Mouse (Mus musculus) stomach, postnatal 0 days (tissue): ENCODE results near the gene Dnal1. TPM values are rescaled to one million over a fixed set of nuclear protein-coding genes. Genes with fewer than 3 reads are reported as not detected.

Source experiments
- ATAC-seq: fragments of 200-750 bp; cut with Nextera tagmentation; 2 replicates; pipeline ENCODE4 v1.8.0; 2017; ENCODE audit not compliant: low FRiP score, low TSS enrichment
- DNase-seq: peaks from one replicate; pipeline ENCODE4 v3.0.0-alpha.2; 2016; ENCODE audit warnings: low spot score
- H3K27ac ChIP-seq: fragments of 300-500 bp; sonication (generic); replicated peaks from 2 replicates; pipeline ENCODE4 v1.5.1; 2014; ENCODE audit warnings: mild to moderate bottlenecking, control low read depth
- H3K27me3 ChIP-seq: fragments of 300-500 bp; sonication (generic); 2 replicates; pipeline ENCODE4 v1.6.1; 2014; ENCODE audit warnings: low read length; ENCODE audit not compliant: control insufficient read depth, insufficient read depth
- H3K36me3 ChIP-seq: fragments of 300-500 bp; sonication (generic); 2 replicates; pipeline ENCODE4 v1.6.1; 2014; ENCODE audit warnings: low read length, mixed read lengths; ENCODE audit not compliant: control insufficient read depth, insufficient read depth
- H3K4me1 ChIP-seq: fragments of 300-500 bp; sonication (generic); replicated peaks from 2 replicates; pipeline ENCODE4 v1.6.1; 2014; ENCODE audit warnings: antibody characterized with exemption; ENCODE audit not compliant: control insufficient read depth, insufficient read depth
- H3K4me2 ChIP-seq: fragments of 300-500 bp; sonication (generic); replicated peaks from 2 replicates; pipeline ENCODE4 v1.6.1; 2014; ENCODE audit warnings: low read depth, mild to moderate bottlenecking, control low read depth, moderate library complexity
- H3K4me3 ChIP-seq: fragments of 300-500 bp; sonication (generic); 2 replicates; pipeline ENCODE4 v1.5.1; 2014; ENCODE audit warnings: low read depth, low read length, control low read depth
- H3K9ac ChIP-seq: fragments of 300-500 bp; sonication (generic); 2 replicates; pipeline ENCODE4 v1.6.1; 2014; ENCODE audit warnings: mild to moderate bottlenecking, low read length, control low read depth, mixed read lengths
- H3K9me3 ChIP-seq: fragments of 300-500 bp; sonication (generic); 2 replicates; pipeline ENCODE4 v1.6.1; 2016; ENCODE audit warnings: low read length; ENCODE audit not compliant: control insufficient read depth
- CTCF ChIP-seq: IDR thresholded peaks from 2 replicates; pipeline ENCODE4 v1.5.1; 2016; ENCODE audit warnings: antibody characterized with exemption, low read depth, mild to moderate bottlenecking, moderate library complexity
- EP300 ChIP-seq: optimal IDR thresholded peaks from 2 replicates; pipeline ENCODE3; 2016; ENCODE audit warnings: antibody characterized with exemption
- WGBS: fragments of 180-500 bp; shearing (Covaris S2); extraction: QIAGEN DNeasy Blood & Tissue Kit; methylation state at CpG from one replicate; pipeline ENCODE4 v1.1.7; 2014; 5-methylcytosine and 5-hydroxymethylcytosine counted together
- polyA plus RNA-seq: library from polyadenylated mRNA; unstranded; fragments of >200 nt; fragmentation: Nextera tagmentation; extraction: Ambion mirVana; gene quantifications from 2 replicates; pipeline ENCODE4 v1.2.1, GENCODE M21; 2015

Gene Dnal1
- polyA plus RNA-seq, 1 experiment from 2014 or later = 1.7 TPM

DNA sequence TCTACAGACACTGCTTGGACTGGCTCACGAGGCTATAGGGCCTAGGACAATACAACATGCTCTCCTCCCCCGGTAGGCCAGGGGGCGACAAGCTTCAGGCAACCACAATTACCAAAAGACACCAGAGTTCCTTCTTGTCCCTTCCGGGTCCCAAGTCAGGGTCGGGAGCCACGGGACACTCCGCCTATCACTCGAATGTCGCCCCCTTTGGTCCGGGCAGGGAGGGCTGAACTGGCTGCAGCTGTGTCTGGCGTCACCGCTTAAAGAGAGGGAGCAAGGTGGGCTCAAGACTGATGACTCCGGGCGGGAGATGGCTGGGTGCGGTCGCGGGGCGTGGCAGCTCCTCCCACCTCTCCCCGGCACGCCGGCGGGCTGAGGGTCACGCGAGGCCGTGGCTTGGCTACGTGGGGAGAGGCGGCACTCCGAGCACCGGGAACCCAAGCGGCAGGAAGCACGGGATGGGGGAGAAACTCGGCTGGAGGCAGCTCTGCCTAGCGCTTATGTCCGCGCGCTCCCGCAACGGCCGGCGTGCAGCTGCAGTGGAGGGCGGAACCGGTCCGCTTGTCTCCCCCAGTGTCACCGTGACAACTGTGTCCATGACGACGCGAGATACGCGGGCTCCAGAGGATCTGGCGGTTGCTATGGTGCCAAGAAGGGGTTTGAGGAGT lies 33.9 kb downstream of the Dnal1 start, which contains the start of gene Pnma1:
Gene Pnma1, minus strand, starts transcription at position 536 of the 668 bp plus-strand sequence.
- Histone ChIP-seq H3K4me1 (no peaks in the 10 kb centered on the region; the same call in 1 of the 2 replicates), H3K36me3 (peaks cover 15% of the 10 kb centered on the region), H3K4me3 (peak within 1 kb of the TSS; percentile 48), H3K27ac (no peak within 1 kb of the TSS), H3K9ac (peak within 1 kb of the TSS; percentile 64), H3K27me3 (no peaks in the 10 kb centered on the region), H3K9me3 (no peaks in the 10 kb centered on the region), H3K4me2 (peak within 1 kb of the TSS; percentile 79)
- peak; percentile 72 for TF ChIP-seq CTCF
- no peak for TF ChIP-seq EP300
- peak; percentile 68 for ATAC-seq
- peak; percentile 77 for DNase-seq
- WGBS = 3% methylated on average over 49 of the region's 50 CpGs

DNA sequence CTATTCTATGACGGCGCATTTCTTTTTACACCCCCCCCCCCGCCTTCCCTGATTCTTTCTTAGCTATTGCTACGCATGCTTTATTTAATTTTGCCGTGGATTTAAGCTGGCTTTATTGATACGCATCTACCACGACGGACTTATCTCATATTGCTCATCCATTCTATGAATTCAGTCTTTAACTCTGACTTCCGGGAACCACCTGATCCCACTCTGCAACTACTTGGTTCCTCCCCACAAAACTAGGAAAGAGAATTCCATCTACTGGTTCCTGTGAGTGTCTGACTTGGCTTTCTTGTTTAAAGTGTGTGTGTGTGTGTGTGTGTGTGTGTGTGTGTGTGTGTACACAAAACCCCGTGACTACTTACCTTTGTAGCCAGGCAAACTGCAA lies 34.5 kb downstream of the Dnal1 start:
- Histone ChIP-seq H3K36me3 (peaks cover 15% of the 10 kb centered on the region), H3K27me3 (no peaks in the 10 kb centered on the region), H3K9ac (peak overlapping the region; percentile 64; the same call in 1 of the 2 replicates), H3K9me3 (no peaks in the 10 kb centered on the region), H3K4me1 (no peaks in the 10 kb centered on the region; the same call in 1 of the 2 replicates), H3K4me3 (peak overlapping the region; percentile 48), H3K27ac (no peak overlapping the region), H3K4me2 (peak overlapping the region; percentile 79)
- ATAC-seq (peak; percentile 31), DNase-seq (peak; percentile 61)
- no peak for TF ChIP-seq EP300
- no peak for TF ChIP-seq CTCF
- 9% methylated on average over 10 of the region's 10 CpGs for WGBS

DNA sequence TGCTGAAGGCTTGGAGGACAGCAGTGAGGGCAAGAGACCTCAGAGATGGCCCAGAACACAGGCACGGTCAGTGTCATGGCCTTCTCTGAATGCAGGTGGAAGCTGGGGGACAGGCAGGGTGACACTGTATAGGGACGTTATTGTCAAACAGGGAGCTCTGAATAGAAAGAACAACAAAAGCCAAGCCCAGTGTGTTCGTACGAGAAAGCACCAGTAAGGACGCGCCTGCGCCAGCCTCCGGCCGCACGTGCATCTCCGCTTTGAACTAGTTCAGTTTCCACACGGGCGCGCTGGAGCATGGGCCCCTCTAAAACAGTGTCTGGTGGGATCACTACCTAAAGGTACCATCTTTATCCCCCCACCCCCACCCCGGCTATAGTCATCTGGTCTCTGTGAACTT lies 35.8 kb downstream of the Dnal1 start:
- ATAC-seq = no peak
- no peaks in the 10 kb centered on the region for H3K9me3 ChIP-seq

DNA sequence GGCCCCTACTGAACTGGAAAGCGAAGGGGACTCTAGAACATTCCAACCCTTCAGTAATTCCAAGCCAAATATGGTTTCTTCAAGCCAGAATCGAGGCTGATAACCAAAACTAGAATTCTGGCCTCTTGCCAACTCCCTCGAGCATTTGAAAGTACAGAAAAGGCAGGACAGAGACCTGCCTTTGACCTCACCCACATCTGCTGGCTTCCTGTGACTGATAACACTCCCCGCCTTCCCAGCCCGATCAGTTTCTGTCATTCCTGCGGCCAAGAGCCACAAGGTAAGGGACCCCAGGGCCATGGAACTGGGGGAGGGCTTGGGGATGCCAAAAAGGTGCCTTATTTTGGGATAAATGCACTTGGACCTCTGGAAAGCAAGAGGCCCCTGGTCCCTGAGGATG lies 36.8 kb downstream of the Dnal1 start:
- 35% methylated on average over 6 of the region's 6 CpGs for WGBS
- Histone ChIP-seq H3K4me2 (no peak overlapping the region), H3K27ac (peak overlapping the region; percentile 56), H3K9me3 (no peaks in the 10 kb centered on the region), H3K36me3 (peaks cover 19% of the 10 kb centered on the region), H3K9ac (no peak overlapping the region), H3K4me1 (no peaks in the 10 kb centered on the region; the same call in 1 of the 2 replicates), H3K27me3 (no peaks in the 10 kb centered on the region), H3K4me3 (no peak overlapping the region)
- DNase-seq (no peak), ATAC-seq (no peak)
- no peak for TF ChIP-seq EP300
- TF ChIP-seq CTCF = no peak

More for the DNA sequence above, 35.8 kb downstream of the Dnal1 start:
- no peak for DNase-seq
- H3K4me1 ChIP-seq = no peaks in the 10 kb centered on the region; the same call in 1 of the 2 replicates
- H3K9ac ChIP-seq = no peak overlapping the region
- peaks cover 18% of the 10 kb centered on the region for H3K36me3 ChIP-seq
- no peak for TF ChIP-seq CTCF
- no peak for TF ChIP-seq EP300
- 84% methylated on average over 15 of the region's 15 CpGs for WGBS
- H3K27me3 ChIP-seq = no peaks in the 10 kb centered on the region
- no peak overlapping the region for H3K4me2 ChIP-seq
- H3K4me3 ChIP-seq = no peak overlapping the region
- no peak overlapping the region for H3K27ac ChIP-seq

DNA sequence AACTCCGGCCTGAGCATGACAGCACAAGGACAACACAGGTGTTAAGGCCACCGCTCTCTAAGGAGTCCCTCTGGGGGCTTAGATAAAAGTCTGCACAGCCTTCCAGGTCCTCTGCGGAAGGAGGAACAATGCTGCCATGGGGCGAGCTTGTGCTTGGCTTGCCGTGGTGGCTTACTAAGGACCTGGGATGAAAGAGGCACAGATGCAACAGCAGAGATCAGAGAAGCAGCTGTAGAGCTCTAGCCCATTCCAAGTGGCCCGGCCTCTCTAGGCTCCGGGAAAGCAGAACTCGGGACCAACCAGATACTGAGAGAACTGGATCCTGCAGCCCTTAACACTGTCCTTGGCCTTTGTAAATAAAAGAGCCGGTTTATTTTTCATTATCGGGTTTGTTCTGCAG lies 37.7 kb downstream of the Dnal1 start:
- Histone ChIP-seq H3K36me3 (peaks cover 19% of the 10 kb centered on the region), H3K27me3 (no peaks in the 10 kb centered on the region), H3K9ac (no peak overlapping the region), H3K9me3 (no peaks in the 10 kb centered on the region), H3K4me1 (no peaks in the 10 kb centered on the region; the same call in 1 of the 2 replicates), H3K4me2 (0 out of 2 replicates have a peak overlapping the region, but pooled peaks have one; percentile 5), H3K27ac (peak overlapping the region; percentile 56), H3K4me3 (no peak overlapping the region)
- DNase-seq = no peak
- ATAC-seq = peak; percentile 40
- WGBS = 74% methylated on average over 10 of the region's 10 CpGs
- TF ChIP-seq EP300 (no peak), CTCF (no peak)
